Mouse (Mus musculus) E14TG2a.4 (cell line): ENCODE results near the gene Suco.

ENCODE experiments used
- CTCF ChIP-seq: conservative IDR thresholded peaks from 2 replicates; pipeline ENCODE4 v1.5.1; 2014; ENCODE audit warnings: low read length
- POU5F1 ChIP-seq: IDR thresholded peaks from 2 replicates; pipeline ENCODE4 v1.6.1; 2014; ENCODE audit warnings: low read length, borderline replicate concordance

DNA sequence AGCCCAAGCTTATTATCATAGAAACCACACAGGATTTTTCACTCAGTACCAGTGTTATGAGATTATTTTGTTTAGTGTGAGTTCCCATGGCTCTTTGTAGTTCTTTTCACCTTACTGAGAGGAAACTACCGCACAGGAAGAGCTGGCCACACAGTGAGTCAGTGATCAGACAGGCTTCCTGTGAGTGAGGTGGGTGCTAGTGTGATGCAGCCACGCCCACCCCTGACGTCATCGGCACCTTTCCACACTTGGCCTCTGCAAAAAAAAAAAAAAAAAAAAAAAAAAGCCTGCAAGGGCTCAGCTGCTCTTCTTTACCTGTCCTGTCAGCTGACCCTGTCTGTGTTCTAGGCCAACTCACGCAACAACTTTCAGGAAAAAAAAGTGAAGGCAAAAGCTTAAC is 109.8 kb downstream of the Suco start:
- TF ChIP-seq CTCF, result no peak
- TF ChIP-seq POU5F1, result no peak
